Mouse (Mus musculus) embryonic facial prominence, embryonic 10.5 days (tissue): ENCODE results near the gene Cwc25. TPM values are rescaled to one million over a fixed set of nuclear protein-coding genes. Genes with fewer than 3 reads are reported as not detected.
"Not testable (repeated sequence)": the region's sequence is repeated elsewhere in the genome, so short reads cannot be mapped to it uniquely, and the experiment has no call there.

Experiments
- DNase-seq: peaks from one replicate; pipeline ENCODE4 v3.0.0-alpha.2; 2017; ENCODE audit warnings: low spot score
- H3K27ac ChIP-seq: fragments of 300-500 bp; sonication (generic); replicated peaks from 2 replicates; pipeline ENCODE4 v1.5.1; 2016; ENCODE audit warnings: mild to moderate bottlenecking
- H3K27me3 ChIP-seq: fragments of 300-500 bp; sonication (generic); replicated peaks from 2 replicates; pipeline ENCODE4 v1.6.1; 2016; ENCODE audit warnings: low read depth, mild to moderate bottlenecking; ENCODE audit not compliant: poor library complexity, severe bottlenecking
- H3K36me3 ChIP-seq: fragments of 300-500 bp; sonication (generic); replicated peaks from 2 replicates; pipeline ENCODE4 v1.6.1; 2016; ENCODE audit warnings: mild to moderate bottlenecking, moderate library complexity
- H3K4me1 ChIP-seq: fragments of 300-500 bp; sonication (generic); 2 replicates; pipeline ENCODE4 v1.6.1; 2016
- H3K4me3 ChIP-seq: fragments of 300-500 bp; sonication (generic); 2 replicates; pipeline ENCODE4 v1.5.1; 2016; ENCODE audit warnings: mild to moderate bottlenecking, moderate library complexity
- H3K9me3 ChIP-seq: fragments of 300-500 bp; sonication (generic); 2 replicates; pipeline ENCODE4 v1.6.1; 2016; ENCODE audit warnings: mild to moderate bottlenecking
- WGBS: fragments of 180-500 bp; shearing (Covaris S2); methylation state at CpG from one replicate; pipeline ENCODE4 v1.1.7; 2016; 5-methylcytosine and 5-hydroxymethylcytosine counted together
- polyA plus RNA-seq: library from polyadenylated mRNA; unstranded; fragments of >200 nt; fragmentation: Nextera tagmentation; extraction: Ambion mirVana; gene quantifications from 2 replicates; pipeline ENCODE4 v1.2.1, GENCODE M21; 2016

Gene Cwc25
- polyA plus RNA-seq, 1 experiment from 2014 or later = 22.0 TPM

DNA sequence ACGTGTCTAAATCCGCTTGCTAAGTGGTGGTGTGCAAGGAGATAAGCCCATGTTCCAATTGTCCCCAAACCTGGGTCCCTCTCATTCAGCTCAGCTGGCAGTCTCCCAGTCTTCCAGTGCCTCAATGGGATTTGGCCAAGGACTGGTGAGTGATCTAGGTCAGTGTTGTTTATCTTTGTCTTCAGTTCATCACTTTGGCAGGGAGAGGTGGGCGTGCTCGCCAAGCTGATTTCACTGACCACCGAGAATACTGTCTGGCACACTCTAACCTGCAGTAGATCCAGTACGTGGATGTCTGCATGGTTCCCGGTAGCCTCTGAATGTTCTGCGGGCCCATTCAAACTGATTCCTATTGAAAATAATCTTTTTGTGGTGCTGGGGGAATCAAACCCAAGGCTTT, 52.5 kb downstream of the Cwc25 start:
- H3K4me3 ChIP-seq = no peak overlapping the region
- no peak for DNase-seq
- H3K4me1 ChIP-seq = no peaks in the 10 kb centered on the region
- H3K27me3 ChIP-seq = no peaks in the 10 kb centered on the region
- no peaks in the 10 kb centered on the region for H3K9me3 ChIP-seq
- H3K27ac ChIP-seq = no peak overlapping the region
- peaks cover 97% of the 10 kb centered on the region for H3K36me3 ChIP-seq
- 92% methylated on average over 8 of the region's 8 CpGs for WGBS

DNA sequence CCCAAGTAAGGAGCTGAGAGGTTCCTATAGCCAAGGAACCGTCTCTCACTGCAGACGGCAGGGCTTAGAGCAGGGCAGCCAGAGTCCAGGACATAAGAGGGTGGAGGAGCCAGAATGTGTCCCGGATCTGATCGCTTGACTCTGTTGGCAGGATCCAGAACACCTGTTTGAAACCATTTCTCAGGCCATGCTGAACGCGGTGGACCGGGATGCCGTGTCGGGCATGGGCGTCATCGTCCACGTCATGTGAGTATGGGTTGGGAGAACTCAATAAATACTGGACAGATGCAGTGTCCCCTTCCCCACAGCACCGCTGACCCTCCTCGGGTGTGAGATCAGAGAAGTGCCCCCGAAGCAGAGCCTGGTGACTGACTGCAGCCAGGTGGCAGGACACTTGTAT, 54.1 kb downstream of the Cwc25 start:
- Histone ChIP-seq H3K27ac (no peak overlapping the region), H3K27me3 (no peaks in the 10 kb centered on the region), H3K9me3 (no peaks in the 10 kb centered on the region), H3K4me3 (no peak overlapping the region; the same call in 1 of the 2 replicates), H3K4me1 (no peaks in the 10 kb centered on the region), H3K36me3 (peaks cover 97% of the 10 kb centered on the region)
- DNase-seq = no peak
- WGBS = 94% methylated on average over 15 of the region's 15 CpGs

DNA sequence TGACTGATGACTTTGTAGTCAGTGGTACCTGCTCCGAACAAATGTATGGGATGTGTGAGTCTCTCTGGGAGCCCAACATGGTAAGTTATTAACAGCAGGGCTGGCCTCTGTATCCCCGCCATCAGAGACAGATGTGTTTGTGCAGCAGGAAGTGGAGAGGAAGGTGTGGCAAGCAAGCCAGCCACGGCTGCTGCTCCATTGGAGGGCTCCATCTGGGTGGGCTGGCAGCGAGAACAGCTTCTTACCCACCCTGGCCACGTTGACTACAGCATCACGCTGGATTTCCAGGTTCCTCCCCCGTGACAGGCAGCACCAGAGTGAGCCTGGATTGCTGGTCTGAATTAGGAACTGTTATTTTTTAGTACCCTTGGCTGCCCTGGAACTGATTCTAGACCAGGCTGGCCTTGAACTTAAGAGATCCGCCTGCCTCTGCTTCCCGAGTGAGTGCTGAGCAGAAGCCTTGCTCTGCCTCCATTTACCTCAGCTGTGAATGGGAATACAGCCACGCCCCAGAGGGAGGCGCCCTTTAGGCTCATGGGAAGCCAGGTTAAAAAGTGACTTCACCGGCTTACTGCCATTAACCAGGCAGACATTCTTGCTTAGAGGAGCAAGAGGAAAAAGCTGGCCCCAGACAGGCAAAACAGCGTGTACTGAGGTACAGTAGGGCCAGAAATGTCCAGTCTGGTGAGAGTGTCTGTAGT, 55.0 kb downstream of the Cwc25 start:
- DNase-seq = no peak
- 84% methylated on average over 13 of the region's 13 CpGs for WGBS
- Histone ChIP-seq H3K4me3 (no peak overlapping the region), H3K36me3 (peaks cover 97% of the 10 kb centered on the region), H3K9me3 (no peaks in the 10 kb centered on the region), H3K27me3 (no peaks in the 10 kb centered on the region), H3K4me1 (no peaks in the 10 kb centered on the region), H3K27ac (no peak overlapping the region)

DNA sequence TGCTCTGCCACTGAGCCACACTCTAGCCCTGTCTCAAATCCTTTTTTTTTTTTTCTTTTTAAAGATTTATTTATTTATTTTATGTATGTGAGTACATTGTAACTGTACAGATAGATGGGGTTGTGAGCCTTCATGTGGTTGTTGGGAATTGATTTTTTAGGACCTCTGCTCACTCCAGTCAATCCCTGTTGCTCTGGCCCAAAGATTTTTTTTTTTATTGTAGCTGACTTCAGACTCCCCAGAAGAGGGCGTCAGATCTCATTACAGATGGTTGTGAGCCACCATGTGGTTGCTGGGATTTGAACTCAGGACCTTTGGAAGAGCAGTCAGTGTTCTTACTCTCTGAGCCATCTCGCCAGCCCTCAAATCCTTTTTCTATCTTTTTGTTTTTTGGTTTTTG, 56.3 kb downstream of the Cwc25 start:
- not testable (repeated sequence) for H3K27ac ChIP-seq, H3K4me3 ChIP-seq, H3K4me1 ChIP-seq, H3K9me3 ChIP-seq, DNase-seq, H3K27me3 ChIP-seq
- 78% methylated on average over 2 of the region's 2 CpGs for WGBS
- H3K36me3 ChIP-seq = peaks cover 95% of the 10 kb centered on the region

DNA sequence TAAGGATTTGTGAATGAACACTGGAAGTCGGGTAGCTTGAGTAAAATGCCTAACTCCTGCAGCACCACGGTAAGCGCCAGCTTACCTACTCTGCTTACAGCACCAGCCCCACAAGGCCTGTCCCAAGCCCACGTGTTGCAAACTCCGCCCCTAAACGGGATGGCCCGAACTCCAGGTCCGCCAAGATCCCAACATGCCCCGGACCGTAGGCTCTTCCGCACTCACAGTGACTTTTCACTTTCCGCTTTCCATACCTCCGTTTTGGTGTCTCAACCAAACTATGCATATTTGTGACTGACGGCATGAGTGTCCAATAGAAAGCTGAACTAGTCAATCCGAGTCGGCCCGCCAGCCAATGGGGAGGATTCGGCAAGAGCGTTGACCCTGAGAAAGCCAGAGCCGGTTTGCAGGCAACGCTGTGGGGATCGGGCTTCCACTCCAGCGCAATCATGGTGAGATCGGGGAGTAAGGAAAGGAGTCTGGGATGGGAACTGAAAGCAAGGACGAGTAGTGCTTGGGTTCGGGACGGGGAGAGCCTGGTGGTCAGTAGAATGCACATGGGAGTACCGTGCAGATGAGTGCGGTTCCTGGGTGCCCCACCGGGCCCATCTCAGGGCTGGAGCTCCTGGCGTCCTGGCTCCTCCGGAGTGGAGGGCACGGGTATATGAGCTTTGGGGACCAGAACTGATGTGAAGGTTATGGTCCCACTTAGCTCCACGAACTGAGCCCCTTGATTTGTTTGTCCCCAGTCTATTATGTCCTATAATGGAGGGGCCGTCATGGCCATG, 63.1 kb downstream of the Cwc25 start, which contains the start of gene Psmb3:
TSS of gene Psmb3 (plus strand) at position 361 of the 788 bp plus-strand sequence.
- under 1% methylated on average over 35 of the region's 35 CpGs for WGBS
- no peaks in the 10 kb centered on the region; the same call in 1 of the 2 replicates for H3K27me3 ChIP-seq
- DNase-seq = peak; percentile 95

DNA sequence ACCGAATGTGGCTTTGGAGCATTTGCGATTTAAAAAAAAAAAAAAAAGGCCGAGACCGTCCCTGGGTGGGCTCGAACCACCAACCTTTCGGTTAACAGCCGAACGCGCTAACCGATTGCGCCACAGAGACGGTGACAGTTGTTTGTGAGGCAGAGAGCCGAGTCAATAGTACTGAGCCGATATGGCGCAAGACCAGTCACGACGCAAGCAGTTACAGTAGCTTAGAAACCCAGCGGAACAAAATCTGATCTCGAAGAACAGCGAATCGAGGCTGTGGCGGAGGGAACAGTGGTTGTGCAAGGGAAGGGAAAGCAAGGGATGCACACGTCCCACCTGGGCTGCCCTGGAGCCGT, 64.0 kb downstream of the Cwc25 start:
- peak; percentile 87 for DNase-seq
- no peaks in the 10 kb centered on the region; the same call in 1 of the 2 replicates for H3K27me3 ChIP-seq
- no peaks in the 10 kb centered on the region for H3K9me3 ChIP-seq
- peak overlapping the region; percentile 94 for H3K4me3 ChIP-seq
- peaks cover 29% of the 10 kb centered on the region for H3K36me3 ChIP-seq
- WGBS = under 1% methylated on average over 24 of the region's 24 CpGs
- H3K4me1 ChIP-seq = peaks cover 39% of the 10 kb centered on the region
- peak overlapping the region; percentile 82 for H3K27ac ChIP-seq

More for the DNA sequence above, 63.1 kb downstream of the Cwc25 start, which contains the start of gene Psmb3:
- Histone ChIP-seq H3K27ac (peak within 1 kb of the TSS; percentile 82), H3K36me3 (peaks cover 37% of the 10 kb centered on the region), H3K9me3 (no peaks in the 10 kb centered on the region), H3K4me3 (peak within 1 kb of the TSS; percentile 94), H3K4me1 (peaks cover 30% of the 10 kb centered on the region)

DNA sequence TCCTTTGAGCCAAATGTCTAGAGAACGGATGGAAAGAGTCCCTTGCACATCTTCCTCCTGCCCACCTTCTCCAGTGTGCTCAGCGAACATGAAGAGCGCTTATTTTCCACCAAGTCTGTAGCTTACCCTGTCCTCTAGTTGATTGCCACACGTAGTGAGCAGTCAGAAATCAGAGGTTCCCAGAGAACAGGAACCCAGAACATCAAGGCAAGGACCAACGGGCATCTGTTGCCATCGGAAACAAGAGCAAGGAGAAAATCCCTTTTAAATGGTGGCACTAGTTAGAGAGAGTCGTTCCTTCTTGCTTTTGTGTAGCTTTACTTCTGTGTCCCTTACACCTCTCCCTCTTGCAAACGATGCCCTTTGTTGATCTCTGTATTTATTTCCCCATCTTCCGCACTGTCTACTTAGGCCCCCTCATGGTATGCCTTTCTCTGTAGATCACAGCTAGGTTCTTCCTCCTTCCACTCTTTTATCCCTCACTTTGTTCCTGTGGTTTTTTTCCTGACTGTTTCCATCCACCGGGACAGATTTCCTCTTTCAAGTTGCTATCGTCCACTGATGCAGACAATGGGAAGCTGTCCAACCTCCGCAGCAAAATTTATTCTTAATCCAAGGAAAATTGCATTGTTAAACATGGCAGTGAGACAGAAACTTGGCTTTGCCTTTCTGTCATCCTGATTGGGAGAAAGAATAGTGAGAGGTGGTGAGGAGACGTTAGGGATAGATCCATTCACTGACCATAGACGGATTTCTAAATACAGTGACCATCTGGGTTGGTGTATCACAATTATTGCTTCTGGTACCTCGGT, 64.6 kb downstream of the Cwc25 start:
- no peaks in the 10 kb centered on the region for H3K9me3 ChIP-seq
- no peak for DNase-seq
- 57% methylated on average over 15 of the region's 15 CpGs for WGBS
- H3K4me1 ChIP-seq = peaks cover 45% of the 10 kb centered on the region
- H3K27ac ChIP-seq = peak overlapping the region; percentile 99
- H3K36me3 ChIP-seq = peaks cover 25% of the 10 kb centered on the region
- H3K27me3 ChIP-seq = no peaks in the 10 kb centered on the region; the same call in 1 of the 2 replicates
- peak overlapping the region; percentile 94 for H3K4me3 ChIP-seq

DNA sequence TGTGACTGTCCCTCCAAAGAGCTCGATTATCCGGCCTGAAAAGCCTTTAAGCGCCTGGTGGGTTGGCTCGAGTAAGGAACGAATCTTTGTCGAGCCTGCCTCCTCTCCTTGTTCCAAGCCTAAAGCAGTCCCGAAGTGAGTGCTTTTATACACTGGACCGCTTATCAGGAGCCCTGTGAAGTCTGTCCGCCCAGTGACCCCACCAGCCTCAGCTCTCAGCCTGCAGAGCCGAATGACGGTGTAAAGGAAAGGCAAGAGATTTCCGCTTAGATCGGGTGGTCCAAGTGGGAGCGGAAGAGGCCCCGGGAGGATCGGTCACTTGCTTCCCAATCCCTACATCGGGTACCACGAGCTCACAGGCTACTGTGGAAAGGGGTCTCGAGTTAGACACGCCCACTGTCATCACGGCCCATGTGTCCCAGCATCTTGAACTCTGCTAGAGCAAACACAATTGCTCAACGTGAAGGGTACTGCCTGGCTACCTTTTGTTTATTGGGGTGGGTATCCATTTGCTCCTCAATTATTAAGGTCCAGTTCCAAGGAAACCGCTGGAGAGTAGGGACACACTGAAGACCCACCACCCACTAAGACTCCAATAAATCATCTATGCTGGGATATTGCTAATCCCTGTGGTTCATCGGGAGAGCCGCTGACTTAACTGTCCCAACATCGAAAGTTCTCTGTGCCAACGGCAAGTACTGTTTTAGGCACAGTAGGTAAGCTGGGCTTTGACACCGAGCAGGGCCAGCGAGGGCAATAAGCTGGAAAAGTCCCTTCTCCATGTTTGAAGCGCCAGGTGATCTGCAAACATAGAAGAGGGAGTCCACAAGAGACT, 65.4 kb downstream of the Cwc25 start:
- DNase-seq = peak; percentile 56
- no peaks in the 10 kb centered on the region; the same call in 1 of the 2 replicates for H3K27me3 ChIP-seq
- H3K27ac ChIP-seq = peak overlapping the region; percentile 99
- peak overlapping the region; percentile 94 for H3K4me3 ChIP-seq
- peaks cover 53% of the 10 kb centered on the region for H3K4me1 ChIP-seq
- peaks cover 21% of the 10 kb centered on the region for H3K36me3 ChIP-seq
- WGBS = 19% methylated on average over 30 of the region's 30 CpGs
- no peaks in the 10 kb centered on the region for H3K9me3 ChIP-seq

DNA sequence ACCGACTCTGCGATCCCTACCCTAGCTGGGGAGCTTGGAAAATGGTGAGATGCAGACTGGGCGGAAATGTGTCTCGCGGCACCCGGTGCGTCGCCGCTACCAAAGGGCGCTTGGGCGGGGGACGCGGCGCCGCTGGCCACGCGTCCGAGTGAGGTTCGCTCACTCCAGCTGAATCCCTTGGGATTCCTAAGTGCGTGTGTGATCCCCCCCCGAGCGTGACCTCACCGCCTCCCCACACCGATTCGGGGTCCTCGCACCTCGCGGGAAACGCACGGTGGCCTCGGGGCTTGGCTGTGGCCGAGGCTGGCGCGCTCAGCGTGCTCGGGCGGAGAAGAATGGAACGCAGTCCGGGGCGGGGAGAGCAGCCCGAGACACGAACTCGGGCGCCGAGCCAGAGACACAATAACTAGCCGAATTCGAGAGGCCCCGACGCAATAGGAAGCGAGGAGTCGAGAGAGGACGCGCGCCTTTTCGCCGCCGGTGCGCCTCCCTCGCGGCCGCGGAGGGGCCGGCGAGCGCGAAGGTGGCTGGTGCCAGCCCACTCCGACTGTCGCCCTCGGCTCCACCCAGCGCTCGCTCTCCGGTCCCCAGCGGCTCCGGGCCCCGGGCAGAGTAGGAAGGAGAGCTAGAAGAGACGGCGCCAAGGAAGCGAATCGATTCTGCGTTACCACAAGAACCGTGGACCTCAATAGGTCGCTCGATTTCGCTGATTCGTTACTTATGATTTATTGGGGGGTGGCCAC, 66.2 kb downstream of the Cwc25 start, which contains the start of gene Pcgf2:
TSS of gene Pcgf2 (minus strand) at position 495 of the 743 bp plus-strand sequence.
- DNase-seq = peak; percentile 80
- under 1% methylated on average over 85 of the region's 85 CpGs for WGBS
- Histone ChIP-seq H3K4me3 (peak within 1 kb of the TSS; percentile 94), H3K36me3 (peaks cover 22% of the 10 kb centered on the region), H3K4me1 (peaks cover 61% of the 10 kb centered on the region), H3K27me3 (no peaks in the 10 kb centered on the region; the same call in 1 of the 2 replicates), H3K27ac (peak within 1 kb of the TSS; percentile 99), H3K9me3 (no peaks in the 10 kb centered on the region)

DNA sequence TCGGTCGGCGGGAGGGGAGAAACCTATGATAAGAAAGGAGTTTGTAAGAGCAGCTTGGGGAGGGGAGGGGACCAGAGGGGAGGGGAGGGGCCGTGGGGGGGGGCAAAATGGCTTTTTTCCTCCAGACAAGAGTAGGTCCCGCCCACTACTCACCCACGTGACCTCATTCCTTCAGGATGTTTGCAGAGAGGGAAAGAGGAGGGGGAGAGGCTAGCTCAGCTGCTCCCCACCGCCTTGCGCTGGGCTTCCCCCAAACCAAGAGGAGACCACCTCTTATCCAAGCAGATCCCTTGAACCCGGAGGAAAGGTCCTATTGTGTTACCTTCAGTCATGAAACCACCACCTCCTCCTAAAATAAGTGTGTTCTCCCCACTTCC, 66.7 kb downstream of the Cwc25 start:
- WGBS = 0% methylated on average over 6 of the region's 9 CpGs
- peak overlapping the region; percentile 94 for H3K4me3 ChIP-seq
- H3K27ac ChIP-seq = peak overlapping the region; percentile 99
- peaks cover 64% of the 10 kb centered on the region for H3K4me1 ChIP-seq
- DNase-seq = peak; percentile 97
- H3K36me3 ChIP-seq = peaks cover 22% of the 10 kb centered on the region
- no peaks in the 10 kb centered on the region; the same call in 1 of the 2 replicates for H3K27me3 ChIP-seq
- no peaks in the 10 kb centered on the region for H3K9me3 ChIP-seq
